Mouse (Mus musculus) lung, postnatal 25 days (tissue): ENCODE data around the gene Nepn.
"Not testable (repeated sequence)": the region's sequence is repeated elsewhere in the genome, so short reads cannot be mapped to it uniquely, and the experiment has no call there.

ENCODE experiments used
- DNase-seq: peaks from one replicate; pipeline ENCODE4 v3.0.0; 2022; ENCODE audit warnings: low spot score

The Nepn gene

GRCm38 (mm10) chr10:52388922-52389430 lies at the start of gene Nepn:
TSS of gene Nepn (plus strand) at chr10:52388972.
- DNase-seq: no peak

- not testable (repeated sequence) for DNase-seq
These were observed 45.4 kb upstream of the Nepn start for GRCm38 (mm10) chr10:52343324-52343723.

GRCm38 (mm10) chr10:52353184-52353583 lies 35.6 kb upstream of the Nepn start:
- no peak for DNase-seq

GRCm38 (mm10) chr10:52358467-52358866 lies 30.3 kb upstream of the Nepn start, which contains the start of gene Gm26741:
TSS of gene Gm26741 (plus strand) at chr10:52358767.
- no peak for DNase-seq

- DNase-seq: no peak
These were observed 28.5 kb upstream of the Nepn start for GRCm38 (mm10) chr10:52360241-52360735.

GRCm38 (mm10) chr10:52360862-52361609 lies 27.7 kb upstream of the Nepn start:
- DNase-seq: no peak

GRCm38 (mm10) chr10:52368376-52368775 lies 20.4 kb upstream of the Nepn start:
- DNase-seq: no peak

GRCm38 (mm10) chr10:52373834-52374233 lies 14.9 kb upstream of the Nepn start:
- peak; percentile 7 for DNase-seq

GRCm38 (mm10) chr10:52374651-52375050 lies 14.1 kb upstream of the Nepn start:
- no peak for DNase-seq

- no peak for DNase-seq
These were observed 12.3 kb upstream of the Nepn start for GRCm38 (mm10) chr10:52376422-52376821.

- no peak for DNase-seq
These were observed 11.0 kb upstream of the Nepn start for GRCm38 (mm10) chr10:52377813-52378212.

- no peak for DNase-seq
These were observed 7.4 kb upstream of the Nepn start for GRCm38 (mm10) chr10:52381321-52381801.

- peak; percentile 98 for DNase-seq
These were observed 6.8 kb upstream of the Nepn start, which contains the start of gene Gopc for GRCm38 (mm10) chr10:52381845-52382591. TSS of gene Gopc (minus strand) at chr10:52382124.

GRCm38 (mm10) chr10:52383022-52383421 lies 5.8 kb upstream of the Nepn start:
- no peak for DNase-seq

- DNase-seq: no peak
These were observed 5.2 kb upstream of the Nepn start for GRCm38 (mm10) chr10:52383522-52383921.

GRCm38 (mm10) chr10:52384823-52385610 lies 3.8 kb upstream of the Nepn start:
- peak; percentile 51 for DNase-seq

- no peak for DNase-seq
These were observed 1.6 kb upstream of the Nepn start for GRCm38 (mm10) chr10:52387192-52387591.

- no peak for DNase-seq
These were observed 666 bp downstream of the Nepn start for GRCm38 (mm10) chr10:52389438-52389837.

- no peak for DNase-seq
These were observed 2.4 kb downstream of the Nepn start for GRCm38 (mm10) chr10:52391208-52391607.

GRCm38 (mm10) chr10:52396647-52397046 lies 7.9 kb downstream of the Nepn start:
- DNase-seq: no peak

- no peak for DNase-seq
These were observed 9.9 kb downstream of the Nepn start for GRCm38 (mm10) chr10:52398715-52399114.

- DNase-seq: no peak
These were observed 10.9 kb downstream of the Nepn start for GRCm38 (mm10) chr10:52399722-52400121.
